Mouse (Mus musculus) thymus, postnatal 0 days (tissue): Measurements from ENCODE around the gene Polg2. TPM values are rescaled to one million over a fixed set of nuclear protein-coding genes. Genes with fewer than 3 reads are reported as not detected.
"Not testable (repeated sequence)": the region's sequence is repeated elsewhere in the genome, so short reads cannot be mapped to it uniquely, and the experiment has no call there.

Experiments used
- DNase-seq: peaks from one replicate; pipeline ENCODE4 v3.0.0-alpha.2; 2015; ENCODE audit warnings: low spot score
- polyA plus RNA-seq: library from polyadenylated mRNA; unstranded; fragments of >200 nt; fragmentation: Nextera tagmentation; extraction: Ambion mirVana; gene quantifications from 2 replicates; pipeline ENCODE4 v1.2.1, GENCODE M21; 2015

The Polg2 gene
- polyA plus RNA-seq, 1 experiment from 2014 or later = 19.1 TPM

DNA sequence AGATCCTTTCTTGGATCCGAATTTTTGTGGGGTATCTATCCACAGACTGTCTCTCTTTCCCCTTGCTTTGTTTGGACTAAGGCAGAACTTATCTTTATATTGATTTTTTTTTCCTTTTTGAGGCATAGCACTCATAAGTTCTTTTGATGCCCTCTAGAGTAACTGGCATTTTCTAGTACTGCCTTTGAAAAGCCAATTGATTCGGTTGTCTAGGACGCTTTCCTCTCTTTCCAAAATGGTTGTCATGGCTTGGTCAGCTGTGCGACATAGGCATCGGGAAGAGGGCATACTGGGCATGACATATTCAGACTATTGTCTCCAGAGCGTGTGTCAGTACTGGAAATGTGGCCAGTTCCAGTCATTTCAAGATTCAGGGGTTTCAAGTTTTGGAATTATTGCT is 10.3 kb upstream of the Polg2 start:
- no peak for DNase-seq

DNA sequence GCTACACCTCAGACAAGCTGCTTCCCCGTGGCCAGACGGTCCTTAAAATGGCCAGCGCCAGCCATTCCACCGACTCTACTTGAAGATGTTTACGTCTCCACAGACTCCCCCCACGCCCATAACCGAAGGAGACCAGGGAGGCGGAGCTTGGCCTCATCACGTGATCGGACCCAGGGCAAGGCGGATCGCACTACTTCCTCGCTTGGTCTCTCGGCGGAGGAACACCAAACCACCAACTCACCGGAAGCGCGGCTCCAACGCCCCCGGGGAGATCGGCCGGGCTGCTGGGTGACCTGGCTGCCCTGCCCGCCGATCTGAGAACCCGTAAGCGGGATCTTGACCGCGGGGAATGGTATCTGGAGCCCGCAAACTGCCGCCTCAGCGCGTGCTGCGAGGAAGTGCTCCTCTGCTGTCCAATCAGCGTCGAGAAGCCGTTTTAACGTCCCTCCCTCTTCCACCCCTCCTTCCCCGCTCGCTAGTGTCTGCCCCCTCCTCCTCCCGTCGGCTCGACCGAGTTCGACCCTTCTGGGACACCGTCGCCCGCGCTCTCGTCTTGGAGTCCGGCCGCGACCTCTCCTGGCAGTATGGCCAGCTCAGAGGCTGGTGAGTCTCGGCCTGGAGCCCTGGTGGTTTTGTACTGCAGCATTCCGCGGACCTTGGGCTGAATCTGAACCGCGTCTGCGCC is 9.6 kb upstream of the Polg2 start, which contains the start of the genes Ddx5 and Cep95:
TSS of gene Ddx5 (minus strand) at position 411 of the 685 bp plus-strand sequence.
TSS of gene Cep95 (plus strand) at position 478 of the 685 bp plus-strand sequence.
- DNase-seq = peak; percentile 99

- DNase-seq = peak; percentile 98
Observed at GRCm38 (mm10) chr11:106788026-106788774, 8.9 kb upstream of the Polg2 start.

DNA sequence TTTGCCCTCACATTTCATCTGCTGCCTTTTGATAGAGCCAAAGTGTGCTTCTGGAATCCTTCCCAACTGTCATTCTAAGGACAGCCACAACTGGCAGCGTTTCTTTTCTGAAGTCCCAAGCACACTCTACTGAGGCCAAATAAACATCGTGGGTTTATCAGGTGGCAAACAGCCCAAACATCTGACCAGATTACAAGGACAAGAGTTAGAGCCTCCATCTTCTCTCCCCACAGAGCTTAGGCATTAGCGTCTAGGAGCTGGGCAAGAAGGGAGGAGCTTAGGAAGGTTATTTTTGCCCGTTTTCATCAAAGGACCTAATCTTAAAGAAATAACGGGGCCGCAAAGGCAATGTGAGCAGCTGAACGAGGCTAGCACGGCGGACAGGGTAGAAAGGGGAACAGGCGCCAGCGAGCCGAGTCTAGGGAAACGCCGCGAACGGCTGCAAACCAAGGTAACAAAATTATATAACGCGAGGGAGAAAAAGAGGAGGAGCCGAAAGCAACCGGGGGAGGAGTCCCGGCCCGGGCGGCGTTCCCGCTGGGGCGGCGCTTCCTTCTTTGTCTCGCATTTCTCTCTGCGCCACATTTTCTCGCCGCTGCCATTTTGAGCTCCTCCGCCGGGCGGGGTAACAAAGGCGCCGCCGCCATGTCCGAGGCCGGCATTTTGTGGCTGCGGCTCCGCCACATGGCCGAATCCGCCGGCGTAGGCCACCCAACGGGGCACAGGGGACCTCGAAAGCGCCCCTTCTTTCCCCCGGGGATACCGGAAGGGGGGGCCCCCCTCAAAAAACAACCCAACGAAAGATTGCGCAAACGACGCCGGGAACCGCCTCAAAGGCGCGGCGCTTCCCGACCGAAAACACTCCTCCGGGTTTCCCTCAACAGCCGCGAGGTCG is 8.0 kb upstream of the Polg2 start:
- DNase-seq = peak; percentile 94

DNA sequence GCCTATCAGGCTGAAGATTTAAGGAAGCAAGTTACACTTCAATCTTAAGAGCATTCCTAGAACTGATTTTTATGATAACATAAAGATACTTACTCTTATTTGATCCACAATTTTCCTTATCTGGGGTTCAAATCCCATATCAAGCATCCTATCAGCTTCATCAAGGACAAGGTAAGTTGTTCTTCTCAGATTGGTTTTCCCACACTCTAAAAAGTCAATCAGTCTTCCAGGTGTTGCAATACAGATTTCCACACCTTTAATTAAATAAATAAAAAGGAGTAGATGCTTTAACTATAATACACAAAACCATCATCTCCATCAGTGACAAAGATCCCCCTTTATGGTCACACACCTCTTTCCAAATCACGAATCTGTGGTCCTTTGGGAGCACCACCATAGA is 5.7 kb upstream of the Polg2 start:
- no peak for DNase-seq

GRCm38 (mm10) chr11:106784476-106784875 is 5.1 kb upstream of the Polg2 start:
- DNase-seq = no peak

DNA sequence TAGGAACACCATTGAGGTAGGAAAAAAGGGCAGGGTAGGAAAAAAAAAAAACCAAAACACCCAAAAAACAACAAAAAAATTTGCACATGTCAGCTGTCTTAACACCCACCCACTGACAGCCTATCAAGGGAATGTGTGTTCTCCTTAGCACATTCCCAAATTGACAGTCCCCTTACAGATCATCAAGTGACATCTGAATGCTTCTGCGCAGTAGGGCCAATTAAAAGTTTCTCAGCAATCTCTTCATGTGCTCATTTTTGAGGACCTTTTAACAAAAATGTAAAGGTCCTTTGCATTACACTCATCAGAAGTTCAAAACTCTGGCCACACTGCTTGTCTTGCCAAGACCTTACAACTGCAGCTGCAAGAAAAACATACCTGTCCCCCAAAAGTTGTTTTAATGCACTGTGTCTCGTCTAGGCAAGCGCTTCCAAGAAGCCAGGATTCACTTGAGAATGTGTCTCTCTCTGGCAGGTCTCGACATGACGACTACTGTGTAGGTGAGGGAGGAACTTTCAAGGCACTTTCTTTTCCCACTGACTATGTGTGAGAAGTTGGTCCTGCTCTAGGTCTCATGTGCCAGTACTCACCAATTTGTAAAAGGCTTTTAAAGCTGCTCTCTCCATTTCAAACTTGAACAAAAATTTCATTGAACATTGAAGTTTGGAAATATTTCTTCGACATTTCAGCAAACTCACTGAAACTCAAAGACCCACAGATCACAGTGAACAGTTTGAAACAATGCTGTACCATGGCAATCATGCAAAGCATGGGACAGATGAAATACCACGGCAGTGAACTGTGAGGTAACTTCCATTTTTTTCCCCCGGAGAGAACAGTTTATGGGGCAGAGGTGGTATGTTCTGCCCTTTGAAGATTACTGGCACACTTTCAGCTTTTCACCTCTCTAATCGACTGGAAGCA is 3.8 kb upstream of the Polg2 start:
- no peak for DNase-seq

DNA sequence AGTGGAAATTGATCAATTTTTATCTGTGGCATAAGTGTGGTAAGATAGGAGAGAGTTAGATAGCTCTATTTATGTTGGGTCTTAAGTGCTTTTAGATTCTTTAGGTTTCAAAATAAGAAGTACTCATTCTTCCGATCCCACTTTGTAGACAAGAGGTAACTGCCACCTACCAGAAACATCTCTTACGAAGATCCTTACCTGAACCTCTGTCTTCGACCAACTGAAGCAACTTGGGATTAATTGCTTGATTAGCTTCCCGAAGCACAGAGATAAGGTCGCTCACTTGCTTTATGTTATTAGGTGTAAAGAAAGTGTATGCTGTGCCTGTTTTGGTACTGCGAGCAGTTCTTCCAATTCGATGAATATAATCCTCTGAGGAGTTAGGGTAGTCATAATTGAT is 2.9 kb upstream of the Polg2 start:
- not testable (repeated sequence) for DNase-seq

GRCm38 (mm10) chr11:106780590-106781220 is 1.4 kb upstream of the Polg2 start:
- no peak for DNase-seq

GRCm38 (mm10) chr11:106780089-106780425 is 720 bp upstream of the Polg2 start:
- DNase-seq = no peak

DNA sequence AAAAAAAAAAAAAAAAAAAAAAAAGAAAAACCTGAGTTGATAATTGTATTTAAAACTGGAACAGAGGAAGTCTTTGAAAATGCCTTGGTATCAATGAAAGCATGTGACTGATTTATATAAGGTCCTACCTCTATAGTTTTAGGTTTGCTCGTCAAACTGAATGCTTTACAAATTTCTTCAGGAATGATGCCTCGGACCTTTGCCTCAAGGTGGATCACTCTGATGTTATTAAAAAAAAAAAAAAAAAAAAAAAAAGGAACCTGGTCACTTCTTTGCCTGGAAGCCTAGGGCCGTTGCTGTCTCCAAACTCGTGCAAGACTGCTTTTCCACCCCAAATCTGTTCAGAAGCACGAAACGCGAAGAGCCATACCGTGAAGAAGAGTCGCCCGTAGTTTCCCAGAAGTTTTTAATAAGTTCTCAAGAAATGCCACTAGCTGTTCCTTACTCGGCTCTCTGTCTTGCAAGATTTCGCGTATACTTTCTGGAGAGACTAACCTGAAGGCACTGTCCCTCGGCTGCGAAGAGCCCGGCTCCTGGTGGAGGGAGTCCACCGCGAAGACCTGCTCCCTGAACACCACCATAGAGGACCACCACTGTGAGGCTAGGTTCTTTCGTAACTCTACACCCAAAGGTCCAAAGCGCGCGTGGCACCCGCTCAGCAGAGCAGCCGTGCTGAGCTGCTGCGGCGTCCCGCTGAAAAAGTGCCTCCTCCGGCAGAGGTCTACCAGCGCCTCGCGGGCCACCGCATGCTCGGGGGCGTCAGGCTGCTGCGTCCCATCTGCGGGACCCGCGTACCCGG is 549 bp downstream of the Polg2 start:
- DNase-seq = no peak

DNA sequence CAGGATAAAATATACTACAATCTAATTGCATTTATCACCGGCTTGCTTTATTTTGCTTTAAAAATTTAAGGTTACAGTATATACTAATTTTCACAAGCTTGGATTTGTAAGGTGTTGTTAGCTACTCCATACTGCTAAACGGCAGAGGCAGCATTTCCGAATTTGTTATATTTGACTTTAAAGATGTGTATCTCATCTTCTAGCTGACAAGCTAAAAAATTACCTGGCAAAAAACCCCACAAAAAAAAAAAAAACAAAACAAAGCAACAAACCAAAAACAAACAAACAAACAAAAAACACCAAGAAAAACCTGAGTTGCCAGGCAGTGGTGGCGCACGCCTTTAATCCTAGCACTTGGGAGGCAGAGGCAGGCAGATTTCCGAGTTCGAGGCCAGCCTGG is 1.2 kb downstream of the Polg2 start:
- DNase-seq = no peak

GRCm38 (mm10) chr11:106777395-106777794 is 1.9 kb downstream of the Polg2 start:
- no peak for DNase-seq

DNA sequence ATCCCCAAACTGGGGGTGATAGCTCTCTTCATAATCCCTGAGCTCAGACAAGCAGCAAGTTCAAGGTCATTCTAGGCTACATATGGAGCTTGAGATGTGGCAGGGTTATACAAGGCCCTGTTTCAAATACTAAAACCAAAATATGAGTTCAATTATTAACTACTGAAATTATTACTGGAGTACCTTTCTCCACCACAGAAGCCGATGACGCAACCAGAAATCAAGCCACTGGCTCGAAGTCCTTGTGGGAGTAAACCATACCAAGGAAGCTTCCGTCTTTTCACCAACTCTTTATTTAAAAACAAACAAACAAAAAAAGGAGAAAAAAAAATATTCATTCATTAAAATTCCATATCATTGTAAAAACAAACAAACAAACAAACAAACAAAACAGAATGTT is 2.4 kb downstream of the Polg2 start:
- no peak for DNase-seq

DNA sequence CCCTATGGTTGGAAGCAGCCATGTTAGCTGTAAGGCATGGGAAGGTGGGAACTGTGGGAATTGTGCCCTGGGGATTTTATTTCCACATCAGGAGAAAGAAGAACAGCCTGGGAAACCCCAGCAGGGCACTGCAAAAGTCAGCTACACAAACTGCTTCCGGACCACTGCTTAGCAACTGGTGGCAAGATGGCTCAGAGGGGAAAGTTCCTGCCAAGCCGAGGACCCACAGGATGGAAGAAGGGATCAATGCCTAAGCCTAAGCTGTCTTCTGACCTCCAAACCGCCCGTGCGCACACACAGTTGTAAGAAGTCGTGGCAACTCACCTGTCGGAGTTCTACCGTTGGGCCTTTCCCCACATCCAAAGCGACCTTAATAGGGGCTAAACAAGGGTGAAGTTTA is 6.3 kb downstream of the Polg2 start:
- no peak for DNase-seq

- DNase-seq = peak; percentile 68
Observed at GRCm38 (mm10) chr11:106770195-106770974, 9.0 kb downstream of the Polg2 start.

DNA sequence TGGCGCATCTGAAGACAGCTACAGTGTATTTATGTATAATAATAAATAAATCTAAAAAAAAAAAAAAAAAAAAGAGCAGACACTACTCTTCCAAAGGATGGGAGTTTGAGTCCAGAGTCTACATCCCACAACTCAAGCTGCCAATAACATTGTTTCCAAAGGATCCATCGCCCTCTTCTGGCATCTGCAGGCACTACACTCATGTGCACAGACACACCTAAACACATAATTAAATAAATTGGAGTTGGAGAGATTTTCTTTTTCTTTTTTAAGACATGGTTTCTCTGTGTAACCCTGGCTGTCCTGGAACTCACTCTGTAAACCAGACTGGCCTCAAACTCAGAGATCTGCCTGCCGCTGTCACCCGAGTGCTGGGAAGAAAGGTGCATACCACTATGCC is 11.8 kb downstream of the Polg2 start:
- no peak for DNase-seq

DNA sequence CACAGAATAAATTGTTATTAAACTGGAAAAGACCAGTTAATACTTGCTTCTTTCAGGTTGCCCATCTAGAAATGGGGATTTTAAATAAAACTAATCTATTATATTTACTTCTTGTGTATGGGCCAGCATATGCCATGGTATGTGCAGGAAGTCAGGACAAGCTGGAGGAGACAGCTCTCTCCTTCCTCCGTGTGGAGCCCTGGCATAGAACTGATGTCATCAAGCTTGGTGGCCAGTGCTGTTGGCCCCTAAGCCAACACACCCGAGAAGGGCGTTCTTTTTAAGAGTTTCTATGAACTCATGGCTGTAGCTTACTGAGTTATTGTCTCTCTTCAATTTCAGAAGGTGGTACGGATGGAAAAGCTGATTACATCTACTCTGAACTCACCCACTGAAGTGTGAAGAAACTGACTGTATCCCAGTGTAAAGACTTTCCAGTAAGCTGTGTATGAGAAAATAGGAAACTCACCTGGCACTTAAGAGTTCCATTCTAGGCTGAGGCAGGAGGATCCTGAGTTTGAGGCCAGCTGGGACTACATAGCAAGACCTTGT is 12.7 kb downstream of the Polg2 start:
- no peak for DNase-seq
